Mouse (Mus musculus) embryonic fibroblast, embryonic 13.5 days (primary cell): ENCODE data around the gene Mlxipl.

Source experiments
- CTCF ChIP-seq: IDR thresholded peaks from 2 replicates; pipeline ENCODE4 v1.5.1; 2011; ENCODE audit warnings: mild to moderate bottlenecking, control low read depth, low read length, moderate library complexity, borderline replicate concordance; ENCODE audit not compliant: insufficient read depth
- POLR2A ChIP-seq: IDR thresholded peaks from 2 replicates; pipeline ENCODE4 v1.6.1; 2011; ENCODE audit warnings: low read depth, mild to moderate bottlenecking, control low read depth, low read length, moderate library complexity

- TF ChIP-seq CTCF (no peak), POLR2A (no peak)
Observed at GRCm38 (mm10) chr5:135166909-135167308, 77.2 kb downstream of the Mlxipl start.
